Mouse (Mus musculus) lung, postnatal 25 days (tissue): ENCODE results near the gene Efemp2.
"Not testable (repeated sequence)": the region's sequence is repeated elsewhere in the genome, so short reads cannot be mapped to it uniquely, and the experiment has no call there.

ENCODE experiments used
- DNase-seq: peaks from one replicate; pipeline ENCODE4 v3.0.0; 2022; ENCODE audit warnings: low spot score

Gene Efemp2

GRCm38 (mm10) chr19:5477004-5477667, 3.4 kb downstream of the Efemp2 start:
- DNase-seq: no peak

DNA sequence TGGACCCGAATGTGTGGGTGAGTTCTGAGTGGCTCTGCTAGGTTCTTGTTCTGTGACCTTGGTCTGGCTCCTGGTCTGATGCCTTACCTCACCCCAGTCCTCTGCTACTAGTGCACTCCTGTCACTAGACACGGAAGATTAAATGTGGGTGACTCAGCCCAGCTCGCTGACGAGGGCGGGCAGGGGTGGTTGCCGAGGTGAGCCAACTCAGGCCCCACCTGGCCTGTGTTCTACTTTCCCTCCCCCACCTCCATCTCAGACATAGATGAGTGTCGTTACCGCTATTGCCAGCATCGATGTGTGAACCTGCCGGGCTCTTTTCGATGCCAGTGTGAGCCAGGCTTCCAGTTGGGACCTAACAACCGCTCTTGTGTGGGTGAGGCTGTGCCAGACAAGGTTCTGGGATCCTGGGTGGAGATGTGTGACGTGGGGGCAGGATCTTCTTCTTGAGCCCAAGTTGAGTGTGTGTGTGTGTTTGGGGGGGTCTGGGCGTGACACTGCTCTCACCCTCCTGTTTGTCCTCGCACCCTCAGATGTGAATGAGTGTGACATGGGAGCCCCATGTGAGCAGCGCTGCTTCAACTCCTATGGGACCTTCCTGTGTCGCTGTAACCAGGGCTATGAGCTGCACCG, 4.0 kb downstream of the Efemp2 start:
- no peak for DNase-seq

- no peak for DNase-seq
Measured at GRCm38 (mm10) chr19:5480016-5480415, 6.3 kb downstream of the Efemp2 start.

DNA sequence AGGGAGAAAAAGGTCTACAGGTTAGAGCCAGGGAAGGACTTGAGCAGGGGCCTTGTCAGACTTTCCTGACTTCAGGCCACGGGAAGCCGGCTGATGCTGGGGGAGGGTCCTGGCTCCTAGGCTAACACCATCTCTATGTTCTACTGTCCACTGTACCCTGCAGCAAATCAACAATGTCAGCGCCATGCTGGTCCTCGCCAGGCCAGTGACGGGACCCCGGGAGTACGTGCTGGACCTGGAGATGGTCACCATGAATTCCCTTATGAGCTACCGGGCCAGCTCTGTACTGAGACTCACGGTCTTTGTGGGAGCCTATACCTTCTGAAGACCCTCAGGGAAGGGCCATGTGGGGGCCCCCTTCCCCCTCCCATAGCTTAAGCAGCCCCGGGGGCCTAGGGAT, 7.6 kb downstream of the Efemp2 start:
- DNase-seq: no peak

- no peak for DNase-seq
Measured at GRCm38 (mm10) chr19:5483386-5484359, 9.9 kb downstream of the Efemp2 start.

DNA sequence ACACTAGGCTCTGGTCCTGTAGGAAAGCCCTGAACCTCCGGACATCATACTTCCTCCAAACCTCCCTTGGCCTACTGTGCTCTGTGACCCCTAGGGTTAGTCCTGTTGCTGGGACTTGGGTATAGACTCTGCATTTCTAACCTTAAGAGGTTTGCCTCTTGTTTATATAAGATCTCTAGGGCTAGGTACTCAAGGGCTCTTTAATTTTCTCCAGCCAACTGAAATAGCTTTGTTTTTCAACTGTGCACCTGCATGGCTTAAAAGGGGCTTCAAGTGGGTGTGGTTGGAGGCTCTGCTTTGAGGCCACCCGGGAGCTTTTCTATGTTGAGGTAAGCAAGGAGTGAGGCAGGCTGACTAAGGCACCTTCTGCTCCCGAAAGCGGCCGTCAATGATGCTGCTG, 10.7 kb downstream of the Efemp2 start:
- DNase-seq: no peak

- no peak for DNase-seq
Measured at GRCm38 (mm10) chr19:5485371-5485770, 11.6 kb downstream of the Efemp2 start.

GRCm38 (mm10) chr19:5485821-5486220, 12.1 kb downstream of the Efemp2 start:
- DNase-seq: no peak

DNA sequence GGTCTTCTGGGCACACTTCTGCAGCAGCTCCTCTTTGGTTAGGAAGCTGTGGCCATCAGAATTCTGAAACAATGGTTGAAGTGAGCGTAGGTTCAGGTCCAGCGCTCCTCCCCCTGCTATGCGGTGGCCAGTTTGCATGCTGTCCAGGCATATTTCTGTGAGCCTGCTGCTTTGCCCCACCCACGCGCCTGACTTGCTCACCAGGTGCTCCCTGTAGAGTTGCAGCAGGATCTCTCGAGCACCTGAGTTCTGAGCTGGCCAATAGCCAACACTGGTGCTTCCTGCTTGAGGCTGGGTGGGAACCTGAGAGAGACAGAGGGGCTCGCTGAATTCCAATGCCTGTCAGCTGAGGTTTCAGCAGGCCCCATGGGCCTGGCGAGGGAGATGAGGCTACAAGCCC, 12.5 kb downstream of the Efemp2 start:
- DNase-seq: peak; percentile 62

GRCm38 (mm10) chr19:5486771-5487170, 13.0 kb downstream of the Efemp2 start:
- no peak for DNase-seq

- DNase-seq: peak; percentile 98
Measured at GRCm38 (mm10) chr19:5487768-5488550, 14.2 kb downstream of the Efemp2 start, which contains the start of gene Mus81. TSS of gene Mus81 (minus strand) at chr19:5488402.

DNA sequence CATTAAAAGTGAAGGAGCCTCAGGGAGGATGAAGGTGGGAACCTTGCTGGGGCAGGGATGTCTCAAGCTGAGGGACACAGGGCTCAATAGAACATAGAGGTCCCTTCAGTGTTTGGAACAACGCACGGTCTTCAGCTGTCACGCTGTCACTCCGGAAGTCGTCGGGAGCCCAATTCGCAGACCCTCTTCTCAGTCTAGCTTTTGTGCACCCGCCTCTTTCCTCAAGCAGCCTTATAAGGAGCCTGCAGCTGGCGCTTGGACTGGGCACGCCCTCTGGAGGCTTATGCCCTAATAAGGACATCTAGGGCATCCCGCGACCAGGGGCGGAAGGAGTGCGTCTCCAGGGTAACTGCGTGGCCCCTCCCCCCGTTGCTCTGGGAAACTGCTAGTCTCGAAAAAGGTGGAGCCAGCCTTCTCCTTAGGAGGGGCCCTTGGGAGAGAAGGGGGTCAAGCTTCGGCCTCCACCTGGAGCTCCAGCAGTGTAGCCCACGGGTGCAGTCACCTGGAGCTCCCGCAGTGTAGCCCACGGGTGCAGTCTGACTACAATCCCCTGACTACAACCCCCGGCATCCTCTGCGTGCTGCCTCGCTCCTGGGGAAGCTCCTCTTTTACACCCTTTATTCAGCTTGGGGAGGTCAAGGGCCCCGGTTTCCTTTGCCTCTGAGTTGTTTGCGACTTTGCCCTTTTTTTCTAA, 15.3 kb downstream of the Efemp2 start:
- peak; percentile 99 for DNase-seq

- not testable (repeated sequence) for DNase-seq
Measured at GRCm38 (mm10) chr19:5489721-5490120, 16.0 kb downstream of the Efemp2 start.

DNA sequence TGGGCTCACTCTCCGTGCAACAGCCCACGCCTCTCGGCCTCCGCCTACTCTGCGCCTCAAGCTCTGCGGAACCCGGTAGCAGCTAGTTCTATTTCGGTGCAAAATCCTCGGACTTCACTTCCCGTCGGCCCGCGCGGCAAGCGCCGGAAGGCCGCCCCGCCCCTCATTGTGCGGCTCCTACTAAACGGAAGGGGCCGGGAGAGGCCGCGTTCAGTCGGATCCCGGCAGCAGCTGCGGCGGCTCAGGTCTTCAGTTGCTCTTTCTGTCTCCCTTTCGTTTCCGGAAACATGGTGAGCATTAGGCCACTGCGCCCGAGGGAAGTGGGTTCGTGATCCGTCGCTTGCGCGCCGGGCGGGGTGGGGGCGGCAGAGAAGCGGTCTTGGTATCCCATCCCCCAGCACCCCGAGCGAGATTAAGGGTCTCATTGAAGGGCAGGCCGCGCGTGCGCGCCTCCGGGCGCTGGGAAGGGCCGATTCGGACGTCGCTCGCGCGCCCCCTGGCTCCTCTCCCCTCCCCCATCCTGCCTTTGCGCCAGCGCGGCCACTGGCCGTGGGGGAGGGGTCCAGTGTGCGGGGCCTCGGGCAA, 16.7 kb downstream of the Efemp2 start, which contains the start of gene Cfl1:
Cfl1 (plus strand) TSS at position 143 of the 585 bp plus-strand sequence.
- DNase-seq: peak; percentile 97

DNA sequence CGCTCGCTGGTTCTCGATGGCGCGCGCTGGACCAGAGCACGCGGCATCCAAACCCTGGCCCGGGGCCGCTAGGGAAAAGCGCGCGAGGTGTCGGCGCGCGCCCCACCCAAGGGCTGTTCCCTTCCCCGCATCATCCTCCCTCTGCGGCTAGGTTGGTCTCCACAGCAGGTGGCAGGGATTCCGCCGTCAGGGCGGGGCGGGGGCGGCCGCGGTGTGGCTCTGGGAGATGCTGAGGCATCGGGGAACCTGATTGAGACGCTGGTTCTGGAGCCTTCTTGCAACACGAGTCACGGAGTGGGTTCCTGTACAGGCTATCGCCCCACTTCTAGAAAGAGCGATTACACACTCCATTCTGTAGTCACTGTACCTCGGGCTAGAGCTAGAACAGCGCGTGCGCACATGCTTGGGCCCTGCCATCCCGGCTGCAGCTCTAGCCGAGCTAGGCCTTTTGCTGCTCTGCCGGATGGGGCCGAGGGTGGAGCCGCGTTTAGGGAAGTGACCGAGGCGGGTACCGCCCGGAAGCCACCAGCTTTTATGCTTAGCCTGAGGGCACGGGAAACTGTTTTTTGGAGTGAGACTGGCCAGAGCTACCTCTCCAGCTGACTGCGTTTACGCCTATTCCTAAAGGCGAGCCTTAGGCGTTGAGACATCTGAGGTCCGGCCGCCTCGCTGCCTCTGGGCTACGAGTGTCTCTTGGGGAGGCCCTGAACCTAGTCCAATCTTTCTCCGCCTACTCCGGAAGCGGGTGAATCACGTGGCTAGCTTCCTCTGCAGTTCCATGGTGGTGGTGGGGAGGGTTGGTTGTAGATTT, 17.3 kb downstream of the Efemp2 start:
- DNase-seq: peak; percentile 91

DNA sequence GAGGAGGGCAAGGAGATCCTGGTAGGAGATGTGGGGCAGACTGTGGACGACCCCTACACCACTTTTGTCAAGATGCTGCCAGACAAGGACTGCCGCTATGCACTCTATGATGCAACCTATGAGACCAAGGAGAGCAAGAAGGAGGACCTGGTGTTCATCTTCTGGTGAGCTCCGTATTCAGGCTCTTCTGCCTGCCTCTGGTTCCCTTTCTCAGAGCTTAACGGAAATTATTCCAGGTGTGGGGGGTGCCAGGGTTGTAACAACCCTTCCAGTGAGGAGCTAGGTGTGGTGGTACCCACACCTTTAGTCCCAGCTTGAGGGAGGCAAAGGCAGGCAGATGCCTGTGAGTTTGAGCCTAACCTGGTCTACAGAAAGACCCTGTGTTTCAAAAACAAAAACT, 18.9 kb downstream of the Efemp2 start:
- no peak for DNase-seq

- DNase-seq: not testable (repeated sequence)
Measured at GRCm38 (mm10) chr19:5493301-5493721, 19.6 kb downstream of the Efemp2 start.

GRCm38 (mm10) chr19:5494314-5494713, 20.6 kb downstream of the Efemp2 start:
- DNase-seq: no peak

- DNase-seq: no peak
Measured at GRCm38 (mm10) chr19:5495353-5496051, 21.7 kb downstream of the Efemp2 start.
